Mouse (Mus musculus): ENCODE measurements around the gene Ptprk. TPM values are rescaled to one million over a fixed set of nuclear protein-coding genes. Genes with fewer than 3 reads are reported as not detected.

Gene Ptprk
- polyA plus RNA-seq, 1 experiment, result 0.16 TPM

GRCm38 (mm10) chr10:28078270-28078669, 3.6 kb downstream of the Ptprk start:
- H3K4me1 ChIP-seq, result peaks cover 27% of the 10 kb centered on the region
- no peak overlapping the region for H3K4me3 ChIP-seq (replicated peaks)
- H3K27me3 ChIP-seq (replicated peaks), result peaks cover 40% of the 10 kb centered on the region
- TF ChIP-seq GATA1 (IDR thresholded peaks at IDR 0.05; ENCODE audit: borderline replicate concordance, low read length), result no peak
- TF ChIP-seq FLI1 (IDR thresholded peaks at IDR 0.05; ENCODE audit: low read length), result no peak
- peaks cover 3% of the 10 kb centered on the region; the same call in 1 of the 2 replicates for H3K9me3 ChIP-seq
- no peaks in the 10 kb centered on the region for H3K36me3 ChIP-seq (replicated peaks; ENCODE audit: low read length)

- TF ChIP-seq GATA1 (IDR thresholded peaks at IDR 0.05; ENCODE audit: borderline replicate concordance, low read length), result no peak
- no peak for TF ChIP-seq FLI1 (IDR thresholded peaks at IDR 0.05; ENCODE audit: low read length)
- no peaks in the 10 kb centered on the region for H3K36me3 ChIP-seq (replicated peaks; ENCODE audit: low read length)
- H3K4me1 ChIP-seq, result peaks cover 2% of the 10 kb centered on the region; the same call in 1 of the 2 replicates
- H3K27me3 ChIP-seq (replicated peaks), result peaks cover 11% of the 10 kb centered on the region
- H3K9me3 ChIP-seq, result peaks cover 1% of the 10 kb centered on the region; the same call in 1 of the 2 replicates
- H3K4me3 ChIP-seq (replicated peaks), result no peak overlapping the region
Observed at GRCm38 (mm10) chr10:28081221-28081620, 6.6 kb downstream of the Ptprk start.

GRCm38 (mm10) chr10:28083183-28083582, 8.6 kb downstream of the Ptprk start:
- TF ChIP-seq FLI1 (IDR thresholded peaks at IDR 0.05; ENCODE audit: low read length) (no peak), GATA1 (IDR thresholded peaks at IDR 0.05; ENCODE audit: borderline replicate concordance, low read length) (no peak)
- Histone ChIP-seq H3K36me3 (replicated peaks; ENCODE audit: low read length) (no peaks in the 10 kb centered on the region), H3K4me1 (no peaks in the 10 kb centered on the region), H3K27me3 (replicated peaks) (no peaks in the 10 kb centered on the region), H3K9me3 (no peaks in the 10 kb centered on the region), H3K4me3 (replicated peaks) (no peak overlapping the region)

- no peaks in the 10 kb centered on the region for H3K4me1 ChIP-seq
Observed at GRCm38 (mm10) chr10:28083625-28084024, 9.0 kb downstream of the Ptprk start.

GRCm38 (mm10) chr10:28087341-28087740, 12.7 kb downstream of the Ptprk start:
- Histone ChIP-seq H3K27me3 (replicated peaks) (no peaks in the 10 kb centered on the region), H3K4me3 (replicated peaks) (no peak overlapping the region), H3K4me1 (no peaks in the 10 kb centered on the region), H3K9me3 (no peaks in the 10 kb centered on the region), H3K36me3 (replicated peaks; ENCODE audit: low read length) (no peaks in the 10 kb centered on the region)
- TF ChIP-seq FLI1 (IDR thresholded peaks at IDR 0.05; ENCODE audit: low read length) (no peak), GATA1 (IDR thresholded peaks at IDR 0.05; ENCODE audit: borderline replicate concordance, low read length) (no peak)

More at GRCm38 (mm10) chr10:28083625-28084024, 9.0 kb downstream of the Ptprk start:
- Histone ChIP-seq H3K27me3 (replicated peaks) (no peaks in the 10 kb centered on the region), H3K36me3 (replicated peaks; ENCODE audit: low read length) (no peaks in the 10 kb centered on the region), H3K4me3 (replicated peaks) (no peak overlapping the region), H3K9me3 (no peaks in the 10 kb centered on the region)
- TF ChIP-seq GATA1 (IDR thresholded peaks at IDR 0.05; ENCODE audit: borderline replicate concordance, low read length) (no peak), FLI1 (IDR thresholded peaks at IDR 0.05; ENCODE audit: low read length) (no peak)

GRCm38 (mm10) chr10:28087749-28088148, 13.1 kb downstream of the Ptprk start:
- H3K36me3 ChIP-seq (replicated peaks; ENCODE audit: low read length), result no peaks in the 10 kb centered on the region
- H3K9me3 ChIP-seq, result no peaks in the 10 kb centered on the region
- no peak for TF ChIP-seq FLI1 (IDR thresholded peaks at IDR 0.05; ENCODE audit: low read length)
- TF ChIP-seq GATA1 (IDR thresholded peaks at IDR 0.05; ENCODE audit: borderline replicate concordance, low read length), result no peak
- no peak overlapping the region for H3K4me3 ChIP-seq (replicated peaks)
- no peaks in the 10 kb centered on the region for H3K4me1 ChIP-seq
- no peaks in the 10 kb centered on the region for H3K27me3 ChIP-seq (replicated peaks)

- no peak for TF ChIP-seq GATA1 (IDR thresholded peaks at IDR 0.05; ENCODE audit: borderline replicate concordance, low read length)
- TF ChIP-seq FLI1 (IDR thresholded peaks at IDR 0.05; ENCODE audit: low read length), result no peak
- H3K9me3 ChIP-seq, result no peaks in the 10 kb centered on the region
- no peak overlapping the region for H3K4me3 ChIP-seq (replicated peaks)
- H3K27me3 ChIP-seq (replicated peaks), result no peaks in the 10 kb centered on the region
- no peaks in the 10 kb centered on the region for H3K36me3 ChIP-seq (replicated peaks; ENCODE audit: low read length)
- H3K4me1 ChIP-seq, result no peaks in the 10 kb centered on the region
Observed at GRCm38 (mm10) chr10:28096007-28096406, 21.4 kb downstream of the Ptprk start.

- no peaks in the 10 kb centered on the region for H3K4me1 ChIP-seq
- no peaks in the 10 kb centered on the region for H3K27me3 ChIP-seq (replicated peaks)
- H3K9me3 ChIP-seq, result no peaks in the 10 kb centered on the region
- no peak for TF ChIP-seq FLI1 (IDR thresholded peaks at IDR 0.05; ENCODE audit: low read length)
- no peak for TF ChIP-seq GATA1 (IDR thresholded peaks at IDR 0.05; ENCODE audit: borderline replicate concordance, low read length)
- no peak overlapping the region for H3K4me3 ChIP-seq (replicated peaks)
- no peaks in the 10 kb centered on the region for H3K36me3 ChIP-seq (replicated peaks; ENCODE audit: low read length)
Observed at GRCm38 (mm10) chr10:28097637-28098036, 23.0 kb downstream of the Ptprk start.

- Histone ChIP-seq H3K36me3 (replicated peaks; ENCODE audit: low read length) (no peaks in the 10 kb centered on the region), H3K4me3 (replicated peaks) (no peak overlapping the region), H3K4me1 (no peaks in the 10 kb centered on the region), H3K9me3 (no peaks in the 10 kb centered on the region), H3K27me3 (replicated peaks) (no peaks in the 10 kb centered on the region)
- TF ChIP-seq GATA1 (IDR thresholded peaks at IDR 0.05; ENCODE audit: borderline replicate concordance, low read length), result no peak
- no peak for TF ChIP-seq FLI1 (IDR thresholded peaks at IDR 0.05; ENCODE audit: low read length)
Observed at GRCm38 (mm10) chr10:28098923-28099322, 24.3 kb downstream of the Ptprk start.

- no peak overlapping the region for H3K4me3 ChIP-seq (replicated peaks)
- H3K9me3 ChIP-seq, result peaks cover 3% of the 10 kb centered on the region; the same call in 1 of the 2 replicates
- no peaks in the 10 kb centered on the region for H3K36me3 ChIP-seq (replicated peaks; ENCODE audit: low read length)
- no peaks in the 10 kb centered on the region for H3K27me3 ChIP-seq (replicated peaks)
- no peaks in the 10 kb centered on the region for H3K4me1 ChIP-seq
- TF ChIP-seq GATA1 (IDR thresholded peaks at IDR 0.05; ENCODE audit: borderline replicate concordance, low read length) (no peak), FLI1 (IDR thresholded peaks at IDR 0.05; ENCODE audit: low read length) (no peak)
Observed at GRCm38 (mm10) chr10:28103406-28103906, 28.8 kb downstream of the Ptprk start.

Measured in megakaryocyte, embryonic 14.5 days (primary cell).